Mouse (Mus musculus): Measurements from ENCODE around the gene Olfr492. TPM values are rescaled to one million over a fixed set of nuclear protein-coding genes. Genes with fewer than 3 reads are reported as not detected.

Olfr492 gene
- not detected for polyA plus RNA-seq (2017; shearing (Covaris generic))

GRCm38 (mm10) chr7:108323574-108323973 is at the start of gene Olfr492:
TSS of gene Olfr492 (minus strand) at chr7:108323674.

GRCm38 (mm10) chr7:108365035-108365434 is 41.6 kb upstream of the Olfr492 start, which contains the start of gene Olfr494:
TSS of gene Olfr494 (plus strand) at chr7:108365335.

GRCm38 (mm10) chr7:108346879-108347278 is 23.4 kb upstream of the Olfr492 start, which contains the start of gene Olfr493:
TSS of gene Olfr493 (minus strand) at chr7:108346979.

GRCm38 (mm10) chr7:108313151-108313550 is 10.3 kb downstream of the Olfr492 start, which contains the start of gene Olfr491:
TSS of gene Olfr491 (plus strand) at chr7:108313451.

GRCm38 (mm10) chr7:108288834-108289233 is 34.6 kb downstream of the Olfr492 start, which contains the start of gene Olfr490:
TSS of gene Olfr490 (minus strand) at chr7:108288934.

Other genes with a start within 250 kb of the Olfr492 start
- 0.09 TPM for gene Olfr481, start 243.8 kb downstream of the Olfr492 start, polyA plus RNA-seq (2017; shearing (Covaris generic))
- not detected for gene Olfr482, start 226.1 kb downstream of the Olfr492 start, polyA plus RNA-seq (2017; shearing (Covaris generic))
- not detected for gene Olfr483, start 222.8 kb downstream of the Olfr492 start, polyA plus RNA-seq (2017; shearing (Covaris generic))
- gene Olfr484, start 196.2 kb downstream of the Olfr492 start, polyA plus RNA-seq (2017; shearing (Covaris generic)) = 0.07 TPM
- not detected for gene Olfr485, start 163.8 kb downstream of the Olfr492 start, polyA plus RNA-seq (2017; shearing (Covaris generic))
- not detected for gene Olfr486, start 150.9 kb downstream of the Olfr492 start, polyA plus RNA-seq (2017; shearing (Covaris generic))
- not detected for gene Olfr487, start 109.0 kb downstream of the Olfr492 start, polyA plus RNA-seq (2017; shearing (Covaris generic))
- gene Olfr488, start 65.3 kb downstream of the Olfr492 start, polyA plus RNA-seq (2017; shearing (Covaris generic)) = not detected
- gene Olfr490, start 34.7 kb downstream of the Olfr492 start, polyA plus RNA-seq (2017; shearing (Covaris generic)) = not detected
- gene Olfr491, start 10.2 kb downstream of the Olfr492 start, polyA plus RNA-seq (2017; shearing (Covaris generic)) = not detected
- not detected for gene Olfr493, start 23.3 kb upstream of the Olfr492 start, polyA plus RNA-seq (2017; shearing (Covaris generic))
- not detected for gene Olfr494, start 41.7 kb upstream of the Olfr492 start, polyA plus RNA-seq (2017; shearing (Covaris generic))
- not detected for gene Olfr495, start 69.5 kb upstream of the Olfr492 start, polyA plus RNA-seq (2017; shearing (Covaris generic))
- gene Olfr497, start 96.7 kb upstream of the Olfr492 start, polyA plus RNA-seq (2017; shearing (Covaris generic)) = not detected
- not detected for gene Olfr498, start 141.7 kb upstream of the Olfr492 start, polyA plus RNA-seq (2017; shearing (Covaris generic))
- not detected for gene Olfr502, start 201.4 kb upstream of the Olfr492 start, polyA plus RNA-seq (2017; shearing (Covaris generic))
- gene Olfr503, start 220.9 kb upstream of the Olfr492 start, polyA plus RNA-seq (2017; shearing (Covaris generic)) = not detected
- gene Olfr504, start 242.1 kb upstream of the Olfr492 start, polyA plus RNA-seq (2017; shearing (Covaris generic)) = not detected

All from effector memory CD4-positive, alpha-beta T cell, adult 5 months (primary cell).